ENCODE assay signal across 25 mouse cellular contexts in the genomic region with DNA sequence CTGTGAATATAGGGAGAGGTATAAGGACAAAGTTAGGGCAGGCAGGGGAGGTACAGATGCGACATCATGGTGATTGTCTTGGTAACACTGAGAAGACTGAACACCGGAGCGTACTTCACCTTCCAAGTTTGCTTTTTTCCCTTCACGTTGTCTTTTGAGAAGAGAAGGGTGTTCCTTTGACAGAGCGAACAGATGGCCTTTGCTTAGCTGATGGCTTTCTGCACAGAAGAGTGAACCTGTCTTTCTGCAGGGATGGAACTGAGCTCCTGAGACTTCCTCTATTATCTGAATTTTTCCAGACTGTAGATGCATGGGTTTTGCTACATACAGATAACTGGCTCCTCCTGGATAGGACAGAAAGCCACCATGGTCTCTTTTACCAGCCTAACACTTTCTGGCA.
DNase-seq lines count a peak whose midpoint lies in the region; ATAC-seq and TF ChIP-seq lines count a peak whose summit lies in the region.
"Had no signal": no experiment of that assay in that cellular context is flagged by ENCODE, and none has a peak within 500 bp of the region (broad histone marks: within the 10 kb centered on the region; RNA-seq: fewer than 3 reads in every experiment).

No protein-coding gene starts in this region.

- H3K27me3 ChIP-seq in midbrain, postnatal 0 days (ENCODE audit: insufficient read depth, low read length): no peaks in the 10 kb centered on the region
- H3K27me3 ChIP-seq in midbrain, embryonic 13.5 days: no peaks in the 10 kb centered on the region
- H3K27me3 ChIP-seq: embryonic facial prominence, embryonic 13.5 days; embryonic facial prominence, embryonic 15.5 days; forebrain, embryonic 12.5 days; Patski had no signal

- 91% methylated on average over 5 of the region's 5 CpGs for WGBS in midbrain, postnatal 0 days
- 91% methylated on average over 5 of the region's 5 CpGs for WGBS in midbrain, embryonic 13.5 days

- no peak overlapping the region for H3K9ac ChIP-seq in midbrain, postnatal 0 days (replicated peaks; ENCODE audit: low read length, poor library complexity, severe bottlenecking)
- no peak overlapping the region for H3K9ac ChIP-seq in midbrain, embryonic 13.5 days (replicated peaks)
- H3K9ac ChIP-seq: embryonic facial prominence, embryonic 13.5 days; embryonic facial prominence, embryonic 15.5 days; forebrain, embryonic 12.5 days had no signal

- no peak overlapping the region for H3K4me2 ChIP-seq in midbrain, postnatal 0 days (ENCODE audit: low read depth, low read length, poor library complexity, severe bottlenecking)
- H3K4me2 ChIP-seq in midbrain, embryonic 13.5 days (replicated peaks): no peak overlapping the region
- H3K4me2 ChIP-seq: embryonic facial prominence, embryonic 13.5 days; embryonic facial prominence, embryonic 15.5 days; forebrain, embryonic 12.5 days had no signal

- H3K36me3 ChIP-seq in midbrain, postnatal 0 days (ENCODE audit: insufficient read depth, low read length): no peaks in the 10 kb centered on the region
- no peaks in the 10 kb centered on the region for H3K36me3 ChIP-seq in midbrain, embryonic 13.5 days
- H3K36me3 ChIP-seq: embryonic facial prominence, embryonic 13.5 days; embryonic facial prominence, embryonic 15.5 days; forebrain, embryonic 10.5 days; forebrain, embryonic 12.5 days; G1E had no signal

- no peaks in the 10 kb centered on the region for H3K4me1 ChIP-seq in midbrain, postnatal 0 days (ENCODE audit: insufficient read depth, low read length)
- H3K4me1 ChIP-seq in midbrain, embryonic 13.5 days (replicated peaks): no peaks in the 10 kb centered on the region
- H3K4me1 ChIP-seq: embryonic facial prominence, embryonic 13.5 days; embryonic facial prominence, embryonic 15.5 days; forebrain, embryonic 10.5 days; forebrain, embryonic 12.5 days had no signal

- H3K4me3 ChIP-seq in midbrain, postnatal 0 days (ENCODE audit: low read depth, low read length): no peak overlapping the region
- H3K4me3 ChIP-seq in midbrain, embryonic 13.5 days (replicated peaks): no peak overlapping the region
- H3K4me3 ChIP-seq: embryonic facial prominence, embryonic 13.5 days; embryonic facial prominence, embryonic 15.5 days; erythroblast, embryonic 14.5 days; forebrain, embryonic 10.5 days; forebrain, embryonic 12.5 days had no signal

- no peaks in the 10 kb centered on the region for H3K9me3 ChIP-seq in midbrain, postnatal 0 days (ENCODE audit: low read length)
- H3K9me3 ChIP-seq in midbrain, embryonic 13.5 days: no peaks in the 10 kb centered on the region
- H3K9me3 ChIP-seq: embryonic facial prominence, embryonic 13.5 days; embryonic facial prominence, embryonic 15.5 days; forebrain, embryonic 10.5 days; forebrain, embryonic 12.5 days had no signal

- no peak overlapping the region for H3K27ac ChIP-seq in midbrain, postnatal 0 days (ENCODE audit: low read depth, low read length)
- no peak overlapping the region for H3K27ac ChIP-seq in midbrain, embryonic 13.5 days
- H3K27ac ChIP-seq: embryonic facial prominence, embryonic 13.5 days; embryonic facial prominence, embryonic 15.5 days; forebrain, embryonic 10.5 days; forebrain, embryonic 12.5 days had no signal

- TF ChIP-seq CTCF in midbrain, postnatal 0 days (IDR thresholded peaks at IDR 0.05): no peak

- ATAC-seq in cerebellum, adult (ENCODE audit: insufficient number of reproducible peaks, low FRiP score, low TSS enrichment): peak; percentile 63; the same call in 1 of the 2 replicates
- ATAC-seq in frontal cortex, adult (ENCODE audit: low TSS enrichment): peak; percentile 44
- no peak for ATAC-seq in midbrain, postnatal 0 days (ENCODE audit: low FRiP score)
- no peak for ATAC-seq in midbrain, embryonic 13.5 days
- ATAC-seq: activated CD4-positive, CD25-positive, alpha-beta regulatory T cell, adult 4 months; CD4-positive, CD25-positive, alpha-beta regulatory T cell, adult 4 months; forebrain, embryonic 14.5 days; forebrain, embryonic 16.5 days; Patski had no signal

- DNase-seq in cerebellum, postnatal 4 days (ENCODE audit: low spot score in 2 of 2): no peak
- DNase-seq in cerebellum, adult 9-10 months: peak; percentile 17
- DNase-seq in cerebellum, adult 9-11 months: no peak
- DNase-seq in frontal cortex, postnatal 25 days (ENCODE audit: low spot score in 2 of 2): no peak
- DNase-seq in midbrain, postnatal 0 days (ENCODE audit: low spot score): peak; percentile 9
- DNase-seq: adrenal gland, adult 8-10 months; adrenal gland, postnatal 14 days; adrenal gland, postnatal 36 days; B cell, adult 2 months; cerebellum, adult 8-10 months; embryo, embryonic 11 days had no signal

Comparison
In these comparisons a context has a peak if more than half of its experiments do, and no peak if none do; other contexts are left out.
1. DNase-seq: peak in cerebellum, adult 9-10 months (single experiment) and midbrain, postnatal 0 days (single experiment); none in cerebellum, postnatal 4 days (0 of 2), cerebellum, adult 9-11 months (single experiment) and frontal cortex, postnatal 25 days (0 of 2).
2. ATAC-seq: peak in cerebellum, adult (single experiment) and frontal cortex, adult (single experiment); none in midbrain, postnatal 0 days (single experiment) and midbrain, embryonic 13.5 days (single experiment).